ENCODE assay signal across 13 mouse cellular contexts in the genomic region with DNA sequence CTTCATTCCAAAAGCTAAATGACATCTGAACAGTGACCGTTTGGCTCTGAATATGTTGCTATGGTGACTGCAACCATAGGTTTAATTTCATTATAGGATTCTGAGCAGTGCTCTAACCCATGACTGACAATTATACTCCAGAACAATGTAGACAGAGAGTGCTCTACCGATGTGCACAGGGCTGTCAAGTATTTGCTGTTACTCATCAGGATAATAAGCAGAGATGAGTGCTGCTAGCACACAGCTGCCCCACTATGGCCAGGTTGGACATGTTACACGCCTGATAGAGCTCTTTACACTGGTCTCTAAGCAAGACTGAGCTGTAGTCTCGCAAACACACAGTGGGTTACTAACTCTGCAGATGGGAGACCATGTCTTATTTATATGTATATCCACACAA.
DNase-seq lines count a peak whose midpoint lies in the region; ATAC-seq and TF ChIP-seq lines count a peak whose summit lies in the region.
"Had no signal": no experiment of that assay in that cellular context is flagged by ENCODE, and none has a peak within 500 bp of the region (broad histone marks: within the 10 kb centered on the region; RNA-seq: fewer than 3 reads in every experiment).

No protein-coding gene starts in this region.

- peaks cover 23% of the 10 kb centered on the region for H3K4me1 ChIP-seq in forebrain, embryonic 12.5 days
- no peaks in the 10 kb centered on the region for H3K4me1 ChIP-seq in forebrain, embryonic 11.5 days (replicated peaks; ENCODE audit: control insufficient read depth, insufficient read depth, low read length)
- peaks cover 40% of the 10 kb centered on the region for H3K4me1 ChIP-seq in embryonic facial prominence, embryonic 13.5 days
- peaks cover 7% of the 10 kb centered on the region; the same call in 1 of the 2 replicates for H3K4me1 ChIP-seq in hindbrain, embryonic 16.5 days (ENCODE audit: control insufficient read depth, insufficient read depth, low read depth, low read length)
- H3K4me1 ChIP-seq in midbrain, postnatal 0 days (ENCODE audit: insufficient read depth, low read length): peaks cover 14% of the 10 kb centered on the region; the same call in 1 of the 2 replicates
- H3K4me1 ChIP-seq: liver, embryonic 12.5 days had no signal

- no peak overlapping the region for H3K27ac ChIP-seq in forebrain, embryonic 12.5 days
- no peak overlapping the region for H3K27ac ChIP-seq in forebrain, embryonic 11.5 days (ENCODE audit: low read depth, low read length)
- 0 out of 2 replicates have a peak overlapping the region, but pooled peaks have one; percentile 3 for H3K27ac ChIP-seq in embryonic facial prominence, embryonic 13.5 days
- peak overlapping the region; percentile 54 for H3K27ac ChIP-seq in hindbrain, embryonic 16.5 days (ENCODE audit: low read depth, low read length)
- H3K27ac ChIP-seq in midbrain, postnatal 0 days (ENCODE audit: low read depth, low read length): peak overlapping the region; percentile 19; the same call in 1 of the 2 replicates
- H3K27ac ChIP-seq: embryonic facial prominence, embryonic 15.5 days; liver, embryonic 12.5 days had no signal

- no peak overlapping the region for H3K4me3 ChIP-seq in forebrain, embryonic 12.5 days (replicated peaks)
- H3K4me3 ChIP-seq in forebrain, embryonic 11.5 days (ENCODE audit: low read depth, low read length): no peak overlapping the region
- H3K4me3 ChIP-seq in embryonic facial prominence, embryonic 13.5 days: no peak overlapping the region
- no peak overlapping the region for H3K4me3 ChIP-seq in hindbrain, embryonic 16.5 days (ENCODE audit: low read length)
- H3K4me3 ChIP-seq in midbrain, postnatal 0 days (ENCODE audit: low read depth, low read length): no peak overlapping the region
- H3K4me3 ChIP-seq: embryonic facial prominence, embryonic 15.5 days; liver, embryonic 12.5 days had no signal

- H3K9me3 ChIP-seq in forebrain, embryonic 12.5 days: no peaks in the 10 kb centered on the region
- H3K9me3 ChIP-seq in forebrain, embryonic 11.5 days (ENCODE audit: control insufficient read depth, low read length): no peaks in the 10 kb centered on the region
- no peaks in the 10 kb centered on the region for H3K9me3 ChIP-seq in embryonic facial prominence, embryonic 13.5 days
- no peaks in the 10 kb centered on the region for H3K9me3 ChIP-seq in hindbrain, embryonic 16.5 days (ENCODE audit: control insufficient read depth, low read length)
- H3K9me3 ChIP-seq in midbrain, postnatal 0 days (ENCODE audit: low read length): no peaks in the 10 kb centered on the region
- H3K9me3 ChIP-seq: embryonic facial prominence, embryonic 15.5 days; liver, embryonic 12.5 days had no signal

- TF ChIP-seq CTCF in midbrain, postnatal 0 days (IDR thresholded peaks at IDR 0.05): no peak

- intact Hi-C loops in heart, postnatal 25 days (cut with DNase I): no loop called here

- no peak overlapping the region for H3K9ac ChIP-seq in forebrain, embryonic 12.5 days
- H3K9ac ChIP-seq in forebrain, embryonic 11.5 days (ENCODE audit: low read length): no peak overlapping the region
- no peak overlapping the region for H3K9ac ChIP-seq in embryonic facial prominence, embryonic 13.5 days
- no peak overlapping the region for H3K9ac ChIP-seq in hindbrain, embryonic 16.5 days (ENCODE audit: low read depth, low read length)
- no peak overlapping the region for H3K9ac ChIP-seq in midbrain, postnatal 0 days (replicated peaks; ENCODE audit: low read length, poor library complexity, severe bottlenecking)
- H3K9ac ChIP-seq: embryonic facial prominence, embryonic 15.5 days; liver, embryonic 12.5 days had no signal

- H3K36me3 ChIP-seq in forebrain, embryonic 12.5 days (replicated peaks): no peaks in the 10 kb centered on the region
- no peaks in the 10 kb centered on the region for H3K36me3 ChIP-seq in forebrain, embryonic 11.5 days (ENCODE audit: control insufficient read depth, insufficient read depth, low read length)
- H3K36me3 ChIP-seq in embryonic facial prominence, embryonic 13.5 days: no peaks in the 10 kb centered on the region
- no peaks in the 10 kb centered on the region for H3K36me3 ChIP-seq in hindbrain, embryonic 16.5 days (ENCODE audit: control insufficient read depth, insufficient read depth, low read length)
- H3K36me3 ChIP-seq in midbrain, postnatal 0 days (ENCODE audit: insufficient read depth, low read length): no peaks in the 10 kb centered on the region
- H3K36me3 ChIP-seq: embryonic facial prominence, embryonic 15.5 days; liver, embryonic 12.5 days had no signal

- H3K27me3 ChIP-seq in forebrain, embryonic 12.5 days: no peaks in the 10 kb centered on the region
- H3K27me3 ChIP-seq in forebrain, embryonic 11.5 days (ENCODE audit: control insufficient read depth, insufficient read depth, low read length): no peaks in the 10 kb centered on the region
- no peaks in the 10 kb centered on the region for H3K27me3 ChIP-seq in embryonic facial prominence, embryonic 13.5 days
- H3K27me3 ChIP-seq in hindbrain, embryonic 16.5 days (replicated peaks; ENCODE audit: control insufficient read depth, insufficient read depth, low read length): no peaks in the 10 kb centered on the region
- H3K27me3 ChIP-seq in midbrain, postnatal 0 days (ENCODE audit: insufficient read depth, low read length): no peaks in the 10 kb centered on the region
- H3K27me3 ChIP-seq: embryonic facial prominence, embryonic 15.5 days; liver, embryonic 12.5 days had no signal

- ATAC-seq in forebrain, embryonic 12.5 days (ENCODE audit: low FRiP score): peak; percentile 57
- no peak for ATAC-seq in forebrain, embryonic 11.5 days (replicated peaks; ENCODE audit: low FRiP score)
- ATAC-seq in embryonic facial prominence, embryonic 13.5 days (ENCODE audit: insufficient number of reproducible peaks, insufficient read depth, low FRiP score, low TSS enrichment, low read depth): no peak
- ATAC-seq in hindbrain, embryonic 16.5 days: peak; percentile 82
- peak; percentile 44; the same call in 1 of the 2 replicates for ATAC-seq in midbrain, postnatal 0 days (ENCODE audit: low FRiP score)
- ATAC-seq: inflammation-experienced regulatory T-cells, adult 6 months; liver, embryonic 12.5 days had no signal

- 43% methylated on average over 4 of the region's 4 CpGs for WGBS in forebrain, embryonic 12.5 days
- 58% methylated on average over 4 of the region's 4 CpGs for WGBS in forebrain, embryonic 11.5 days
- 53% methylated on average over 4 of the region's 4 CpGs for WGBS in embryonic facial prominence, embryonic 13.5 days
- 23% methylated on average over 4 of the region's 4 CpGs for WGBS in hindbrain, embryonic 16.5 days
- 19% methylated on average over 4 of the region's 4 CpGs for WGBS in midbrain, postnatal 0 days

- no peak overlapping the region for H3K4me2 ChIP-seq in forebrain, embryonic 12.5 days
- no peak overlapping the region for H3K4me2 ChIP-seq in forebrain, embryonic 11.5 days (ENCODE audit: low read depth, low read length, severe bottlenecking)
- H3K4me2 ChIP-seq in embryonic facial prominence, embryonic 13.5 days: no peak overlapping the region
- no peak overlapping the region for H3K4me2 ChIP-seq in hindbrain, embryonic 16.5 days (ENCODE audit: low read length)
- H3K4me2 ChIP-seq in midbrain, postnatal 0 days (ENCODE audit: low read depth, low read length, poor library complexity, severe bottlenecking): peak overlapping the region; percentile 10; the same call in 1 of the 2 replicates
- H3K4me2 ChIP-seq: embryonic facial prominence, embryonic 15.5 days; liver, embryonic 12.5 days had no signal

- no peak for DNase-seq in forebrain, embryonic 11.5 days (ENCODE audit: low spot score)
- DNase-seq in midbrain, postnatal 0 days (ENCODE audit: low spot score): peak; percentile 55
- DNase-seq in adrenal gland, postnatal 10 days: no peak
- no peak for DNase-seq in kidney, adult 9 months
- no peak for DNase-seq in heart, postnatal 25 days (ENCODE audit: low spot score)
- DNase-seq: cerebellum, adult 8-10 months; thymus, adult 18-20 months had no signal

Comparison
In these comparisons a context has a peak if more than half of its experiments do, and no peak if none do; other contexts are left out.
1. ATAC-seq: peak in forebrain, embryonic 12.5 days (single experiment), hindbrain, embryonic 16.5 days (single experiment) and midbrain, postnatal 0 days (single experiment); none in forebrain, embryonic 11.5 days (single experiment) and embryonic facial prominence, embryonic 13.5 days (single experiment).
2. H3K27ac ChIP-seq: peak in embryonic facial prominence, embryonic 13.5 days (single experiment), hindbrain, embryonic 16.5 days (single experiment) and midbrain, postnatal 0 days (single experiment); none in forebrain, embryonic 12.5 days (single experiment) and forebrain, embryonic 11.5 days (single experiment).